Mouse (Mus musculus): Measurements from ENCODE around the gene Mapk8.

DNA sequence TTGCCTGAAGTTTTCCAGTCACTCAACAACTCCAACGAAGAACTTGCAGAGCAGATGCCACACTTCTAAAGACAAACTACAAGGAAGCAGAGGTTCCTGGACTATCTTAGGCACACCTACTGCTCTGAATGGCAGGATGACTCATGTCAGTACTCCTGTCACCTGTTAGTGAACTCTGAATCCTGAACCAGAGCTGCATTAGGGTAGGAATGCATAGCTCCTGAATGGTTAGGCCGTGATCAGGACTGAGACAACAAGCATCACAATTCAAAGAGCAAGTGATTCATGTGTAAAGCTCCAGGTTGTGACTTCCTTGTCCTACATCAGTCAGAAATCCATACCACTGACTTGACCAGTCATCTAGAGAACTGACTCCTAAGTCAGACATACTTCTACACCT, 3.2 kb downstream of the Mapk8 start:
- TF ChIP-seq CTCF (IDR thresholded peaks at IDR 0.05) (no peak), EP300 (IDR thresholded peaks at IDR 0.05; ENCODE audit: insufficient read depth, low read depth, low read length) (no peak), POLR2A (IDR thresholded peaks at IDR 0.05; ENCODE audit: insufficient read depth, low read depth, low read length) (no peak)
